Mouse (Mus musculus) forebrain, embryonic 15.5 days (tissue): Measurements from ENCODE around the gene Orc3. TPM values are rescaled to one million over a fixed set of nuclear protein-coding genes. Genes with fewer than 3 reads are reported as not detected.

Experiments
- ATAC-seq: fragments of 200-750 bp; cut with Nextera tagmentation; replicated peaks from 2 replicates; pipeline ENCODE4 v1.8.0; 2017; ENCODE audit warnings: mild to moderate bottlenecking, moderate TSS enrichment, moderate library complexity
- H3K27ac ChIP-seq: fragments of 300-500 bp; sonication (generic); replicated peaks from 2 replicates; pipeline ENCODE4 v1.5.1; 2015; ENCODE audit warnings: mild to moderate bottlenecking, inconsistent platforms
- H3K27me3 ChIP-seq: fragments of 300-500 bp; sonication (generic); 2 replicates; pipeline ENCODE4 v1.6.1; 2015; ENCODE audit warnings: inconsistent platforms
- H3K36me3 ChIP-seq: fragments of 300-500 bp; sonication (generic); 2 replicates; pipeline ENCODE4 v1.6.1; 2015; ENCODE audit warnings: mild to moderate bottlenecking, inconsistent platforms
- H3K4me1 ChIP-seq: fragments of 300-500 bp; sonication (generic); 2 replicates; pipeline ENCODE4 v1.6.1; 2015; ENCODE audit warnings: inconsistent platforms
- H3K4me2 ChIP-seq: fragments of 300-500 bp; sonication (generic); replicated peaks from 2 replicates; pipeline ENCODE4 v1.6.1; 2015; ENCODE audit warnings: mild to moderate bottlenecking, inconsistent platforms
- H3K4me3 ChIP-seq: fragments of 300-500 bp; sonication (generic); 2 replicates; pipeline ENCODE4 v1.5.1; 2015; ENCODE audit warnings: mild to moderate bottlenecking, inconsistent platforms
- H3K9ac ChIP-seq: fragments of 300-500 bp; sonication (generic); replicated peaks from 2 replicates; pipeline ENCODE4 v1.6.1; 2015; ENCODE audit warnings: mild to moderate bottlenecking, inconsistent platforms
- H3K9me3 ChIP-seq: fragments of 300-500 bp; sonication (generic); 2 replicates; pipeline ENCODE4 v1.6.1; 2016; ENCODE audit warnings: inconsistent platforms
- WGBS: fragments of 180-500 bp; shearing (Covaris S2); methylation state at CpG from one replicate; pipeline ENCODE4 v1.1.7; 2015; ENCODE audit warnings: mixed read lengths; 5-methylcytosine and 5-hydroxymethylcytosine counted together
- polyA plus RNA-seq: library from polyadenylated mRNA; unstranded; fragments of >200 nt; fragmentation: Nextera tagmentation; extraction: Ambion mirVana; gene quantifications from 2 replicates; pipeline ENCODE4 v1.2.1, GENCODE M21; 2015

Gene Orc3
- polyA plus RNA-seq, 1 experiment from 2014 or later, result 93.2 TPM

- H3K4me3 ChIP-seq, result no peak overlapping the region
- H3K9ac ChIP-seq, result no peak overlapping the region
- WGBS, result 81% methylated on average over 6 of the region's 6 CpGs
- H3K36me3 ChIP-seq, result no peaks in the 10 kb centered on the region
- H3K9me3 ChIP-seq, result no peaks in the 10 kb centered on the region
- ATAC-seq, result no peak
- no peaks in the 10 kb centered on the region for H3K27me3 ChIP-seq
- no peak overlapping the region for H3K27ac ChIP-seq
- H3K4me1 ChIP-seq, result no peaks in the 10 kb centered on the region
- H3K4me2 ChIP-seq, result no peak overlapping the region
Measured at GRCm38 (mm10) chr4:34529941-34530340, 84.8 kb downstream of the Orc3 start.

GRCm38 (mm10) chr4:34529379-34529778, 85.4 kb downstream of the Orc3 start:
- no peak overlapping the region for H3K27ac ChIP-seq
- no peaks in the 10 kb centered on the region for H3K27me3 ChIP-seq
- H3K4me1 ChIP-seq, result no peaks in the 10 kb centered on the region
- no peaks in the 10 kb centered on the region for H3K9me3 ChIP-seq
- no peak overlapping the region for H3K4me2 ChIP-seq
- no peak overlapping the region for H3K9ac ChIP-seq
- ATAC-seq, result no peak
- 83% methylated on average over 4 of the region's 4 CpGs for WGBS
- H3K36me3 ChIP-seq, result no peaks in the 10 kb centered on the region
- no peak overlapping the region for H3K4me3 ChIP-seq

DNA sequence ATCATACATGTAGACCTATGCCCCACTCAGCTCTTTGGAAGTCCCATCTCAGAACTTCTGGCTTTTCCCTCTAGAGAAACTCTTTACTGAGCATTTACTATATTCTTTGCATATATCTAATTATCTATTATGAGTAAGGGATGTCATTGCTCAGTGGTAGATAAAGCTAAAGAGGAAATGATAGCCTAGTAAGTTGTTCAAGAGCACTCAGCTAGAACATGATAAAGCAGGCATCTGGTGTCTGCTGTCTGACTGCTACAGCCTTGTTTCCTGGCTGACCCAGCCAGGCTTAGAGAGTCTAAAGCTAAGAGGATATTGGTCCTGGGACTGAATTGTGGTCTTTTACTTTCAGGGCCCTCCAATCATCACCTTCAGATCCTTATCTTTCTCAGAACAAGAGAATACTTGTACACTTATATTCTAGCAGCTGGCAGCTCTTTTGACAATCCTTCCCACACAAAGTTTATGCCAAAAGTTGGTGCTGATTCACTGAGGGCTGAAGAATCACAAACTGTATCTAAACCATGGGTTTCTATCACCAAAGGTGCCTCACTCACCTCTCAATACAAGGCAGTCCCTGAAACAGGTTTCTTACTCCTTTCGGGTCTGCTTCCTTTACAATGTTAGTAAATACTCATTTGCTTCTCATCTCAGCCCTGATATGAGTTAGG, 86.2 kb downstream of the Orc3 start:
- WGBS, result 98% methylated on average over 1 of the region's 1 CpGs
- Histone ChIP-seq H3K27ac (no peak overlapping the region), H3K36me3 (no peaks in the 10 kb centered on the region), H3K9ac (no peak overlapping the region), H3K9me3 (no peaks in the 10 kb centered on the region), H3K4me3 (no peak overlapping the region), H3K4me1 (no peaks in the 10 kb centered on the region), H3K4me2 (no peak overlapping the region), H3K27me3 (no peaks in the 10 kb centered on the region)
- ATAC-seq, result no peak

- no peak overlapping the region for H3K4me2 ChIP-seq
- no peaks in the 10 kb centered on the region for H3K36me3 ChIP-seq
- no peak for ATAC-seq
- 87% methylated on average over 3 of the region's 3 CpGs for WGBS
- H3K27me3 ChIP-seq, result no peaks in the 10 kb centered on the region
- H3K4me3 ChIP-seq, result no peak overlapping the region
- no peak overlapping the region for H3K9ac ChIP-seq
- no peaks in the 10 kb centered on the region for H3K4me1 ChIP-seq
- no peaks in the 10 kb centered on the region for H3K9me3 ChIP-seq
- H3K27ac ChIP-seq, result no peak overlapping the region
Measured at GRCm38 (mm10) chr4:34526771-34527170, 88.0 kb downstream of the Orc3 start.

DNA sequence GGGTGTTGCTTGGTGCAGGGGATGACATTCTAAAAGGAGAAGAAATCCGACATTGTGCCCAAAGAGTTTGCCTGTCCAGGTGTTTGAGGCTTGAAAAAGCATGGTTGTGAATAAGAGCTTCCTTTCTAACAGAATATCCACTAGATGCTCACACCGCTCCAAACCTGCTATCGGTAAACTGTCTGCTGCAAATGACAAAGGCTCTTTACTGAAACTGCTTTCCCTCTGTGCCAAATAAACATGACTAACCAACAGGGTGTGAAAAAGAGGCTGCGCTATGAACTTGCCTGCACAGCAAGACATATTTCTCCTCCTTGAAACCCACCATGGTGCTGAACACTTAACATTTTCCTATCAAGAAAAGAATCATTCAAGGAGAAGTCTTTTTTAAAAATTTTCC, 91.2 kb downstream of the Orc3 start:
- no peaks in the 10 kb centered on the region for H3K4me1 ChIP-seq
- no peaks in the 10 kb centered on the region for H3K9me3 ChIP-seq
- no peaks in the 10 kb centered on the region for H3K27me3 ChIP-seq
- ATAC-seq, result no peak
- H3K4me2 ChIP-seq, result no peak overlapping the region
- no peak overlapping the region for H3K27ac ChIP-seq
- 86% methylated on average over 4 of the region's 4 CpGs for WGBS
- no peak overlapping the region for H3K9ac ChIP-seq
- H3K4me3 ChIP-seq, result no peak overlapping the region
- no peaks in the 10 kb centered on the region for H3K36me3 ChIP-seq

GRCm38 (mm10) chr4:34522846-34523245, 91.9 kb downstream of the Orc3 start:
- no peak for ATAC-seq
- H3K4me1 ChIP-seq, result no peaks in the 10 kb centered on the region
- no peak overlapping the region for H3K4me3 ChIP-seq
- WGBS, result 86% methylated on average over 3 of the region's 3 CpGs
- no peak overlapping the region for H3K9ac ChIP-seq
- H3K27ac ChIP-seq, result no peak overlapping the region
- no peak overlapping the region for H3K4me2 ChIP-seq
- H3K36me3 ChIP-seq, result no peaks in the 10 kb centered on the region
- no peaks in the 10 kb centered on the region for H3K9me3 ChIP-seq
- H3K27me3 ChIP-seq, result no peaks in the 10 kb centered on the region

Other genes with a start within 250 kb of the Orc3 start
- 104 and 106 TPM in 2 replicates for gene Akirin2, start 64.0 kb downstream of the Orc3 start, polyA plus RNA-seq
- 57.1 and 60.2 TPM in 2 replicates for gene Rars2, start within 50 bp of the Orc3 start, polyA plus RNA-seq
- gene Slc35a1, start 72.5 kb upstream of the Orc3 start, polyA plus RNA-seq, result 50.6 and 52.3 TPM in 2 replicates
- 2.2 and 2.7 TPM in 2 replicates for gene Cfap206, start 115.3 kb upstream of the Orc3 start, polyA plus RNA-seq
- not detected in 2 replicates for gene Gm136, start 141.3 kb upstream of the Orc3 start, polyA plus RNA-seq
- 46.1 and 48.5 TPM in 2 replicates for gene Smim8, start 163.5 kb upstream of the Orc3 start, polyA plus RNA-seq